Mouse (Mus musculus) neural tube, embryonic 10.5 days (tissue): ENCODE measurements around the gene Calml4.
"Not testable (repeated sequence)": the region's sequence is repeated elsewhere in the genome, so short reads cannot be mapped to it uniquely, and the experiment has no call there.

ENCODE experiments used
- DNase-seq: peaks from one replicate; pipeline ENCODE4 v3.0.0-alpha.2; 2017; ENCODE audit warnings: low spot score; ENCODE audit errors: extremely low spot score

The Calml4 gene

GRCm38 (mm10) chr9:62835705-62836446 is 22.0 kb upstream of the Calml4 start:
- no peak for DNase-seq

GRCm38 (mm10) chr9:62837611-62838010 is 20.3 kb upstream of the Calml4 start:
- no peak for DNase-seq

GRCm38 (mm10) chr9:62838146-62838505 is 19.8 kb upstream of the Calml4 start:
- DNase-seq = no peak

DNA sequence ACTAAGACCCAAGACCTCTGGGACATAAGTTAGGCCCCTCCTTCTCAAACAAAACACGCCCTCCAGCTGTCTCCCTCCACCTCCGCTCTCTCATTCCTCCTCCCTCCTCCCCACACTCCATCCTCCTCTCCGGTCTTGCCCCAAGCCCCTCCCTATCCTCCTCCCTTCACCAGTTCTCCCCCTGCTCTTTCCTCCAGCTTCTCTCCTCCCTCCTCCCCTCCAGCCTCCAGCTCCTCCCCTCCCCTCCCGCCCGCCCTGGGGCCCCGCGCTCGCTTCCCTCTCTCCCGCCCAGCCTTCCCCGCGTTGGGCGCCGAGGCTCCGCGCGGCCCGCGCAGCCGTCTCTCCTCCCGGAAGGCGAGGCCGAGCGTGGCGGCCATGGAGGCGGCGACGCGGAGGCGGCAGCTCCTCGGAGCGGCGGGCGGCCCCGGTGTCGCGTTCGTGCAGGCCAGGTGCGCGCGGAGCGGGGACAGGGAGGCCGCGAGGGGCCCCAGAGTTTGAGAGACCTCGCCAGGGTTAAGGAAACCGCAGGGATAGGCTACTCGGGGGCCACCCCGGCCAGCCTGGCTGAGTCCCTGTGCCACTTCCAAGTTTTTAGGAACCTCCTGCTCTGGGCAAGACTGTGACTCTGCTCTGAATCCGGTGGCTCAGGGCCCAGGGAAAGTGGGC is 19.2 kb upstream of the Calml4 start, which contains the start of gene Cln6:
Gene Cln6, plus strand, starts transcription at position 280 of the 666 bp plus-strand sequence.
- peak; percentile 86 for DNase-seq

DNA sequence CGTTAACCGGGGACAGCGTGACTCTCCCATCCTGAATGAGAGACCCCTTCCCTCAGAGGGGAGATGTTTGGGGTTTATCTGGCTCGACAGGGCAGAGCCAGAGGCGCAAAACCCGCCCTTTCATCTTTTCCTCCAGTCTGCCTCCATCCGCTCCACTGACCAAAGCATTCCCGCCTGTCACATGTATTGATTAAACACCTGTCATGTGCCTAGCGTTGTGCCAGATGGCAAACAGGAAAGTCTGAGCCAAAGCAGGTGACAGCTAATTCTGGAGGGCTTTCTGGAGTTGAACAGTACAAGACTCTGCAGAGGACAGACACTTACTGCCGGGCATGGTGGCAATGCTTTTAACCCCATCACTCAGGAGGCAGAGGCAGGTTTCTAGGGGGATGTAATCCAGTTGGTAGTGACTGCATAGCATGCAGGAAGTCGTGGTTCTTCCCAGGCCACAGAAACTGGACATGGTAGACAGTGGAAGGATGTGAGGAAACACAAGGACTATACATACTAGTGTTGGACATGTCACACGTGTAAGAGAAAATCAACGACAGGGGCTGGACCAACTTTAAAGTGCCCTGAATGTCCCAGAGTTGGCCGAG is 18.6 kb upstream of the Calml4 start:
- DNase-seq = no peak

- no peak for DNase-seq
Measured at GRCm38 (mm10) chr9:62843356-62844024, 14.4 kb upstream of the Calml4 start.

GRCm38 (mm10) chr9:62844461-62844860 is 13.4 kb upstream of the Calml4 start:
- DNase-seq = no peak

GRCm38 (mm10) chr9:62847694-62848093 is 10.2 kb upstream of the Calml4 start:
- peak; percentile 92 for DNase-seq

- DNase-seq = no peak
Measured at GRCm38 (mm10) chr9:62848641-62849040, 9.2 kb upstream of the Calml4 start.

DNA sequence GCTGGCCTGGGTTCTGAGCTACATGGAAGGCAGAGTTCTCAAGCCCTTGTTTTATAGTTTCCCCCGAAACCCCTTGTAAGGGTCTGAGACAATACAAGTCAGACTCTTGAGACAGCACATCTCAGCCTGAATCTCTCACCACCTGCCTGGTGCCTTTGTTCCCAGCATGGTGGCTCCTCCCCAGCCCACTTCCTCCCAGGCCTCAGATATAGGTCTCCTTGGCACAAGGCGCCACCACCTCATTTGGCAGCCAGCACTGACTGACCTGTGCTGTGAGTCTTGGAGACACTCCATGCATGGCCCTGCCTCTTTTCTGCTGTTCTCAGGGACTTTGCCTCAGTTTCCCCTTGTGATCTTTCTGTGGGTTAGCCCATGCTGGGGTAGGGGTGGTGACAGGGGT is 6.3 kb upstream of the Calml4 start:
- DNase-seq = no peak

- no peak for DNase-seq
Measured at GRCm38 (mm10) chr9:62854483-62854882, 3.4 kb upstream of the Calml4 start.

GRCm38 (mm10) chr9:62857216-62857615 is 664 bp upstream of the Calml4 start:
- DNase-seq = no peak

GRCm38 (mm10) chr9:62858266-62859019 is 563 bp downstream of the Calml4 start:
- DNase-seq = no peak

- not testable (repeated sequence) for DNase-seq
Measured at GRCm38 (mm10) chr9:62860102-62860501, 2.2 kb downstream of the Calml4 start.

GRCm38 (mm10) chr9:62860866-62861265 is 3.0 kb downstream of the Calml4 start:
- no peak for DNase-seq

- DNase-seq = not testable (repeated sequence)
Measured at GRCm38 (mm10) chr9:62869236-62869635, 11.4 kb downstream of the Calml4 start.

DNA sequence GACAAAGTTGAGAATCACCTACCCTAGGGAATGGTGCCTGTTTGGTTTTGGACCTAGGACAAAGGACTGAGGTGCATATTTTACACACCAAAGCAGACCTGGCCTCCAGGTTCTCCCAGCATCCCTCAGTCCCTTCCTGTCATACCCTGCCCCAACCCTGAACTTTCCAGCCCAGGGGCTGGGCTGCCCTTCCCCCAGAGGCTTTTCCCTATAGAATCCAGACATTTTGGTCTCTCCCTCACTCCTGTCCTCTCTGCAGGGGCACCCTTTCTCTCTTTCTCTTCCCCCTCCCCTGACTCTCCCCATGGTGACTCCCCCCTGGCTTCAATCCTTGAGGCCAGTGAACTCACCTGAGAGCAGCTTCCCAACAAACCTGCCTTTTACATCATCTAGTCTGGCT is 12.8 kb downstream of the Calml4 start:
- no peak for DNase-seq

- DNase-seq = no peak
Measured at GRCm38 (mm10) chr9:62876966-62877616, 19.2 kb downstream of the Calml4 start.

GRCm38 (mm10) chr9:62877825-62878224 is 19.9 kb downstream of the Calml4 start:
- no peak for DNase-seq

DNA sequence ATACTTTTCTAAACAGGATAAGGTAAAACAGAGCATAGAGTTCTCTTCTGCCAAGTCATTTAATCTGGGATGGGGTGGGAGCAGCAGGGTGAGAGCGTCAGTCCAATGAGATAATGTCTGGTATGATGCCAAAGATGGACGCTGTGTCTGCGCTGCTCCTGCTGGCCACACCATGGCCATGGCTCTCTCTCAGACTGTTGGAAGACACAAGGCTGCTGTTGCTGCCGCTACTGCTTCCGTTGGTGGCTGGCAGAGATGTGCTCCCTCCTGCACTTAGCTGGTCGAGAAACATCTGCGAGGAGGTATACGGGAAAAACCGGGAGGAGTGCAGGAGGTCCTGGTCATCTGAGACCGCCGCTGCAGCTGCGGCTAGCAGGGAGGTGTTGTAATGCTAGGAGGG is 24.0 kb downstream of the Calml4 start:
- no peak for DNase-seq

- DNase-seq = no peak
Measured at GRCm38 (mm10) chr9:62894486-62894885, 36.6 kb downstream of the Calml4 start.
